ENCODE assay signal across 17 mouse cellular contexts in genomic region chr16:32396541-32396835, GRCm38 (mm10). TPM values are rescaled to one million over a fixed set of nuclear protein-coding genes. Genes with fewer than 3 reads are reported as not detected.
DNase-seq lines count a peak whose midpoint lies in the region; ATAC-seq and TF ChIP-seq lines count a peak whose summit lies in the region.
"Had no signal": no experiment of that assay in that cellular context is flagged by ENCODE, and none has a peak within 500 bp of the region (broad histone marks: within the 10 kb centered on the region; RNA-seq: fewer than 3 reads in every experiment).

No protein-coding gene starts in this region.

- TF ChIP-seq CTCF in gastrocnemius, adult 2 months (IDR thresholded peaks at IDR 0.05) = no peak
- no peak for TF ChIP-seq CTCF in bone marrow macrophage, adult 2 months (IDR thresholded peaks at IDR 0.05; ENCODE audit: low read depth, low read length)

- peak overlapping the region; percentile 48 for H3K27ac ChIP-seq in gastrocnemius, adult 2 months
- peak overlapping the region; percentile 66; the same call in 1 of the 2 replicates for H3K27ac ChIP-seq in kidney, embryonic 16.5 days (ENCODE audit: low read length)
- H3K27ac ChIP-seq in bone marrow macrophage, adult 2 months (ENCODE audit: insufficient read depth, low read depth, low read length) = peak overlapping the region; percentile 82
- H3K27ac ChIP-seq in heart, embryonic 16.5 days (ENCODE audit: low read length) = peak overlapping the region; percentile 31; the same call in 1 of the 2 replicates
- H3K27ac ChIP-seq: forebrain, embryonic 10.5 days; hindbrain, embryonic 13.5 days; lung, embryonic 15.5 days had no signal

- H3K4me1 ChIP-seq in kidney, embryonic 16.5 days (ENCODE audit: insufficient read depth, low read length) = 0 out of 2 replicates have a peak, but pooled peaks cover 5% of the 10 kb centered on the region
- peaks cover 39% of the 10 kb centered on the region for H3K4me1 ChIP-seq in bone marrow macrophage, adult 2 months (ENCODE audit: control insufficient read depth, insufficient read depth, low read length)
- no peaks in the 10 kb centered on the region for H3K4me1 ChIP-seq in heart, embryonic 16.5 days (ENCODE audit: control insufficient read depth, insufficient read depth, low read length)
- H3K4me1 ChIP-seq: hindbrain, embryonic 13.5 days; lung, embryonic 15.5 days had no signal

- H3K4me3 ChIP-seq in gastrocnemius, adult 2 months = no peak overlapping the region
- H3K4me3 ChIP-seq in kidney, embryonic 16.5 days (ENCODE audit: low read length) = no peak overlapping the region
- H3K4me3 ChIP-seq in bone marrow macrophage, adult 2 months (ENCODE audit: insufficient read depth, low read length) = no peak overlapping the region
- H3K4me3 ChIP-seq in heart, embryonic 16.5 days (ENCODE audit: low read length) = no peak overlapping the region
- H3K4me3 ChIP-seq: forebrain, embryonic 10.5 days; hindbrain, embryonic 13.5 days; lung, embryonic 15.5 days had no signal

- intact Hi-C loops in gastrocnemius, adult 2 months (cut with DNase I) = no loop called here

- no peak for ATAC-seq in kidney, embryonic 16.5 days (ENCODE audit: low FRiP score, low TSS enrichment)
- no peak for ATAC-seq in heart, embryonic 16.5 days (replicated peaks; ENCODE audit: extremely low read depth, insufficient read depth, low FRiP score)

- no peak overlapping the region for H3K4me2 ChIP-seq in kidney, embryonic 16.5 days (replicated peaks; ENCODE audit: low read depth, low read length)
- no peak overlapping the region for H3K4me2 ChIP-seq in heart, embryonic 16.5 days (ENCODE audit: low read depth, low read length)
- H3K4me2 ChIP-seq: hindbrain, embryonic 13.5 days; lung, embryonic 15.5 days had no signal

- TF ChIP-seq POLR2A in bone marrow macrophage, adult 2 months (IDR thresholded peaks at IDR 0.05; ENCODE audit: borderline replicate concordance, low read depth, low read length) = no peak

- H3K9ac ChIP-seq in kidney, embryonic 16.5 days (replicated peaks; ENCODE audit: low read length) = no peak overlapping the region
- H3K9ac ChIP-seq in heart, embryonic 16.5 days (ENCODE audit: low read length) = no peak overlapping the region
- H3K9ac ChIP-seq: hindbrain, embryonic 13.5 days; lung, embryonic 15.5 days had no signal

- H3K9me3 ChIP-seq in kidney, embryonic 16.5 days (ENCODE audit: low read length) = no peaks in the 10 kb centered on the region
- no peaks in the 10 kb centered on the region for H3K9me3 ChIP-seq in heart, embryonic 16.5 days (replicated peaks; ENCODE audit: control insufficient read depth, low read length)
- H3K9me3 ChIP-seq: forebrain, embryonic 10.5 days; hindbrain, embryonic 13.5 days; lung, embryonic 15.5 days had no signal

- DNase-seq in gastrocnemius, adult 2 months = no peak
- no peak for DNase-seq in gastrocnemius, postnatal 10 days
- no peak for DNase-seq in kidney, postnatal 36 days
- no peak for DNase-seq in adrenal gland, adult 2 months
- DNase-seq in cerebellum, adult 18-20 months = no peak
- DNase-seq: adrenal gland, postnatal 36 days; cerebellum, adult 11-12 months; thymus, adult 18-20 months had no signal

- H3K36me3 ChIP-seq in kidney, embryonic 16.5 days (ENCODE audit: insufficient read depth, low read length) = peaks cover 5% of the 10 kb centered on the region; the same call in 1 of the 2 replicates
- peaks cover 7% of the 10 kb centered on the region for H3K36me3 ChIP-seq in heart, embryonic 16.5 days (ENCODE audit: control insufficient read depth, insufficient read depth)

- no peaks in the 10 kb centered on the region for H3K27me3 ChIP-seq in kidney, embryonic 16.5 days (ENCODE audit: insufficient read depth, low read length)
- H3K27me3 ChIP-seq in heart, embryonic 16.5 days (ENCODE audit: control insufficient read depth, insufficient read depth, low read length) = no peaks in the 10 kb centered on the region
- H3K27me3 ChIP-seq: hindbrain, embryonic 13.5 days; lung, embryonic 15.5 days had no signal

- WGBS in kidney, embryonic 16.5 days = 70% methylated on average over 3 of the region's 3 CpGs
- WGBS in heart, embryonic 16.5 days = 49% methylated on average over 3 of the region's 3 CpGs

RNA-seq across cellular contexts. Expression of gene Tm4sf19, which starts 3.8 kb away (rescaled TPM):
- total RNA-seq in gastrocnemius, adult 2 months (2021) = not detected
- total RNA-seq in gastrocnemius, postnatal 10 days (2021) = 1 to 10 TPM in 1 of 2 experiments, not detected in 1; 1.2 TPM
- polyA plus RNA-seq in kidney, embryonic 16.5 days (2015; fragmentation: Nextera tagmentation; extraction: Ambion mirVana) = not detected in 2 replicates
- 3.0 and 4.4 TPM in 2 replicates for polyA plus RNA-seq in bone marrow macrophage, adult 2 months (2012; ENCODE audit: insufficient read depth, insufficient read length, missing spikeins)
- not detected in 2 replicates for polyA plus RNA-seq in heart, embryonic 16.5 days (2015; fragmentation: Nextera tagmentation; extraction: Ambion mirVana)
- under 1 TPM; 0.29 to 0.93 TPM for total RNA-seq in adrenal gland, adult 2 months (2021)
- 0.20 and 0.21 TPM in 2 replicates for polyA plus RNA-seq in adrenal gland, adult 2 months (2012; rRNA removed)
- total RNA-seq: megakaryocyte-erythroid progenitor cell, adult 5-6 weeks had no signal
- polyA plus RNA-seq: forebrain, embryonic 10.5 days; hindbrain, embryonic 13.5 days; kidney, embryonic 14.5 days; limb, embryonic 11.5 days; lung, embryonic 15.5 days had no signal

RNA-seq across cellular contexts. Expression of gene Tctex1d2, which starts 23.0 kb away (rescaled TPM):
- total RNA-seq in gastrocnemius, adult 2 months (2021) = 1 to 10 TPM; 5.3 TPM
- 1 to 10 TPM; 4.7 to 5.6 TPM for total RNA-seq in gastrocnemius, postnatal 10 days (2021)
- 30.0 and 30.7 TPM in 2 replicates for polyA plus RNA-seq in kidney, embryonic 16.5 days (2015; fragmentation: Nextera tagmentation; extraction: Ambion mirVana)
- polyA plus RNA-seq in bone marrow macrophage, adult 2 months (2012; ENCODE audit: insufficient read depth, insufficient read length, missing spikeins) = 43.8 and 47.9 TPM in 2 replicates
- polyA plus RNA-seq in heart, embryonic 16.5 days (2015; fragmentation: Nextera tagmentation; extraction: Ambion mirVana) = 21.3 and 22.8 TPM in 2 replicates
- total RNA-seq in adrenal gland, adult 2 months (2021) = 1 to 10 TPM; 4.8 to 8.1 TPM
- polyA plus RNA-seq in adrenal gland, adult 2 months (2012; rRNA removed) = 4.0 and 4.7 TPM in 2 replicates

RNA-seq across cellular contexts. Expression of gene Pcyt1a, which starts 34.2 kb away (rescaled TPM):
- total RNA-seq in gastrocnemius, adult 2 months (2021) = 100 to 1,000 TPM; 108 to 123 TPM
- total RNA-seq in gastrocnemius, postnatal 10 days (2021) = 10 to 100 TPM; 66.5 to 68.7 TPM
- 38.3 and 44.6 TPM in 2 replicates for polyA plus RNA-seq in kidney, embryonic 16.5 days (2015; fragmentation: Nextera tagmentation; extraction: Ambion mirVana)
- polyA plus RNA-seq in bone marrow macrophage, adult 2 months (2012; ENCODE audit: insufficient read depth, insufficient read length, missing spikeins) = 95.8 and 100 TPM in 2 replicates
- polyA plus RNA-seq in heart, embryonic 16.5 days (2015; fragmentation: Nextera tagmentation; extraction: Ambion mirVana) = 38.8 and 42.3 TPM in 2 replicates
- total RNA-seq in adrenal gland, adult 2 months (2021) = 10 to 100 TPM; 89.9 to 91.2 TPM
- polyA plus RNA-seq in adrenal gland, adult 2 months (2012; rRNA removed) = 24.5 and 42.2 TPM in 2 replicates

Comparison
In these comparisons a context has a peak if more than half of its experiments do, and no peak if none do; other contexts are left out.
1. H3K27ac ChIP-seq: peak in every context shown above with its lines; median percentile 82 in bone marrow macrophage, adult 2 months; 66 in kidney, embryonic 16.5 days; 48 in gastrocnemius, adult 2 months; 31 in heart, embryonic 16.5 days.